Comparison of ENCODE assay signal across 23 mouse cellular contexts in genomic region chr13:46786064-46786561, GRCm38 (mm10). TPM values are rescaled to one million over a fixed set of nuclear protein-coding genes. Genes with fewer than 3 reads are reported as not detected.
DNase-seq lines count a peak whose midpoint lies in the region; ATAC-seq lines count a peak whose summit lies in the region.
"Had no signal": no experiment of that assay in that cellular context is flagged by ENCODE, and none has a peak within 500 bp of the region (broad histone marks: within the 10 kb centered on the region; RNA-seq: fewer than 3 reads in every experiment).

No protein-coding gene starts in this region.

- H3K27me3 ChIP-seq in megakaryocyte, embryonic 14.5 days (replicated peaks), result no peaks in the 10 kb centered on the region
- H3K27me3 ChIP-seq: embryonic facial prominence, embryonic 13.5 days; embryonic facial prominence, embryonic 15.5 days; forebrain, embryonic 12.5 days; Patski had no signal

- peaks cover 17% of the 10 kb centered on the region for H3K4me1 ChIP-seq in megakaryocyte, embryonic 14.5 days
- H3K4me1 ChIP-seq: embryonic facial prominence, embryonic 13.5 days; embryonic facial prominence, embryonic 15.5 days; forebrain, embryonic 10.5 days; forebrain, embryonic 12.5 days had no signal

- DNase-seq in 416B (ENCODE audit: low read depth), result peak; percentile 81
- peak; percentile 16 for DNase-seq in T-cell, adult 2 months (ENCODE audit: low spot score)
- no peak for DNase-seq in adrenal gland, adult 8-10 months
- no peak for DNase-seq in ovary, postnatal 36 days (ENCODE audit: low spot score)
- DNase-seq: adrenal gland, postnatal 10 days; adrenal gland, postnatal 25 days; cerebellum, adult 11 months; cerebellum, adult 18-20 months; cerebellum, adult 8-10 months; cerebellum, adult 9-11 months; cerebellum, postnatal 14 days; cerebellum, postnatal 36 days; embryo, embryonic 11 days had no signal

- no peak for ATAC-seq in megakaryocyte, adult 5-6 weeks (ENCODE audit: poor library complexity, severe bottlenecking)
- ATAC-seq: forebrain, embryonic 14.5 days; forebrain, embryonic 16.5 days; Patski had no signal

- H3K36me3 ChIP-seq in megakaryocyte, embryonic 14.5 days (replicated peaks; ENCODE audit: low read length), result peaks cover 76% of the 10 kb centered on the region

- peak overlapping the region; percentile 33 for H3K4me3 ChIP-seq in megakaryocyte, embryonic 14.5 days (replicated peaks)
- H3K4me3 ChIP-seq: embryonic facial prominence, embryonic 13.5 days; embryonic facial prominence, embryonic 15.5 days; erythroblast, embryonic 14.5 days; forebrain, embryonic 10.5 days; forebrain, embryonic 12.5 days had no signal

- peaks cover 6% of the 10 kb centered on the region for H3K9me3 ChIP-seq in megakaryocyte, embryonic 14.5 days
- H3K9me3 ChIP-seq: embryonic facial prominence, embryonic 13.5 days; embryonic facial prominence, embryonic 15.5 days; forebrain, embryonic 10.5 days; forebrain, embryonic 12.5 days had no signal

RNA-seq across cellular contexts. Expression of gene Nup153, which starts 58.4 kb away (rescaled TPM):
- 0.53 and 2.4 TPM in 2 replicates for polyA plus RNA-seq in megakaryocyte, embryonic 14.5 days (2012; ENCODE audit: insufficient read depth, low replicate concordance)
- 63.5 and 86.7 TPM in 2 replicates for total RNA-seq in megakaryocyte, adult 5-6 weeks (2015)
- total RNA-seq in megakaryocyte, adult 5-6 weeks (2017), result 52.0 and 57.3 TPM in 2 replicates
- total RNA-seq in adrenal gland, adult 8-10 months (2022), result 10 to 100 TPM; 45.2 to 67.6 (median 53.9) TPM

Comparison
In these comparisons a context has a peak if more than half of its experiments do, and no peak if none do; other contexts are left out.
1. DNase-seq: peak in 416B (single experiment) and T-cell, adult 2 months (single experiment); none in adrenal gland, adult 8-10 months (single experiment) and ovary, postnatal 36 days (single experiment).